Mouse (Mus musculus): ENCODE data around the gene Kncn.

GRCm38 (mm10) chr4:115936646-115937045 is 52.4 kb downstream of the Kncn start:
- no peak for TF ChIP-seq POLR2A (IDR thresholded peaks at IDR 0.05; ENCODE audit: insufficient read depth, low read depth, low read length)
- no peak for TF ChIP-seq EP300 (IDR thresholded peaks at IDR 0.05; ENCODE audit: insufficient read depth, low read depth, low read length)
- no peak for TF ChIP-seq CTCF (IDR thresholded peaks at IDR 0.05)

All from heart, adult 2 months (tissue).